Mouse (Mus musculus) E14TG2a.4 (cell line): ENCODE results near the gene Prkce.

Experiments used
- CTCF ChIP-seq: conservative IDR thresholded peaks from 2 replicates; pipeline ENCODE4 v1.5.1; 2014; ENCODE audit warnings: low read length
- NANOG ChIP-seq: IDR thresholded peaks from 2 replicates; pipeline ENCODE4 v1.6.1; 2014; ENCODE audit warnings: borderline replicate concordance, low read length, mixed read lengths

DNA sequence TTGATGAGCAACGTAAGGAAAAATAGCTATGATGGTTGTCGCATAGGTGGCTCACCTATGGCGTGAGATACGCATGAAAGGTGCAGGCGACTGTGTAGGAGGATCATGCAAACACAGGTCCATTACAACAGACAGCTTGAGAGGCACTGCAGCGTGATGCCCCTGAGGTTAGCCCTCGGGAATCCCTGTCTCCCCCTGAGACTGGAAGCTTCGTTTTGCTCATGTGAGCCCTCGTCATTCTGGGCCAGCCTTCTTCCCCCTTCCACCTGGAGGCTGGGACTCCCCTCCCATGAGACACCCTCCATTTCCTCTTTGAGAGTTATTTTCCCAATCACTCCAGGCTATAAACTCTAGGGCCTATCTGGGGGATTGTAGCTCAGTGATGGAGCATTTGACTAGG, 213.9 kb downstream of the Prkce start:
- TF ChIP-seq CTCF (no peak), NANOG (no peak)
